Mouse (Mus musculus) heart, adult 2 months (tissue): ENCODE data around the gene Olfr412.

Source experiments
- CTCF ChIP-seq: fragments of 200-600 bp; IDR thresholded peaks from 2 replicates; pipeline ENCODE4 v1.8.1; 2022; ENCODE audit warnings: antibody characterized with exemption, mild to moderate bottlenecking, moderate library complexity
- EP300 ChIP-seq: fragments of 200-500 bp; IDR thresholded peaks from 2 replicates; pipeline ENCODE4 v1.6.1; 2011; ENCODE audit warnings: low read depth, low read length, control low read depth; ENCODE audit not compliant: insufficient read depth
- POLR2A ChIP-seq: fragments of 200-500 bp; IDR thresholded peaks from 2 replicates; pipeline ENCODE4 v1.6.1; 2011; ENCODE audit warnings: mild to moderate bottlenecking, low read depth, low read length, control low read depth; ENCODE audit not compliant: insufficient read depth

DNA sequence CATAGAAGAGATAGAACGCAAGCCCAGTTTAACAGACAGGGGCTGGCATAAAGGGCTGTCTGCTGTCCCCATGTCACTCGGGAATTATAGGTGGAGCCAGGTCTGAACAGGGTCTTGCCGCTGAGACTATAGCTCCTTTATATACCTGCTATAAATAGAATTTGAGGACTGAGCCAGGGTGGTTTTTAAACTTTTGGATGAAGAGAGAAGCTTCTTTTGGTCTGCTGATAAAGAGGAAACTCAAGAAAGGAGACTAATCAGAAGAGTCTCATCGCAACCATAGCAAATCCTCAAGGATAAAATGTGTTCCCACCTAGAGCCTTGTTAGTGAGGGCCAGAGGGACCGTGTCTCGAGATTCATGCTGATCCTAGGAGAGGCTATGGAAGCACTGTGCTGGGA, 23.9 kb upstream of the Olfr412 start, which contains the start of gene Olfr410:
- no peak for TF ChIP-seq POLR2A
- no peak for TF ChIP-seq CTCF
- TF ChIP-seq EP300: no peak
